Mouse (Mus musculus): ENCODE results near the gene Rnf146.
"Not testable (repeated sequence)": the region's sequence is repeated elsewhere in the genome, so short reads cannot be mapped to it uniquely, and the experiment has no call there.

Gene Rnf146

DNA sequence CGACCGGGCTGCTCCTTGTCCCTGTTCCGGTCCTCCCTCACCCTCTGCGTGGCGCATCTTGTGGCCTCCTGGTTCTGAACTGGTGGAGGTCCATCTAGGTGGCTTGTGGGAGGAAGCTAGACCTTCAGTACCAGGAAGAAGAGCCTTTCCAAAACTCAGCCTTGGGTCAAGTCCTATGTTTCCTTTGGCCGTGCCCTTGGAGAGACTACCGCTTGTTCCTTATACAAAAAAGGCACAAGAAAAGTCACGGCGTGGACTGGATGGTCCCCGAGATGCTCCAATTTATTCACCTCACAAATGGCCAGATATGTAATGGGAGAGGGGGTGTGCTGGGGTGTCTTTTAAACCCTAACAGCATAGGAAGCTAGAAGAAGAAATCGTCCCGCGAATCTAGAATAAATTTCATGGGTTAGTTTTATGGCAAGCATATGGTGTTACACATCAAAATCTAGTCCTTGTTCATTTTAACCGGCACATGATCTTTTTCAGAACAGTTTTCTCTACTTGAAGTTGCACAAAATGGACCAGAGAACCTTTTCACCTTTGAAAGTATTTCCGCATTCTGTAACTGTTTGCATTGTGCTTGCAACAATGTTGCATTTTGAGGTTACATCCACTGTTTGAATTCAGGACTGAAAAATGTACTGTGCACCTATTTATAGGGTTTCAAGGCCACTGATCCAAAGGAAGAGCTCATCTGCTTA lies at the start of gene Rnf146:
Rnf146 (minus strand) TSS at position 246 of the 704 bp plus-strand sequence.
- no peak for DNase-seq (ENCODE audit: low spot score in 2 of 2)

GRCm38 (mm10) chr10:29402656-29403268 lies 40.5 kb upstream of the Rnf146 start:
- no peak for DNase-seq (ENCODE audit: low spot score in 2 of 2)

GRCm38 (mm10) chr10:29394890-29395289 lies 32.6 kb upstream of the Rnf146 start:
- not testable (repeated sequence) for DNase-seq (ENCODE audit: low spot score in 2 of 2)

- DNase-seq (ENCODE audit: low spot score in 2 of 2) = no peak
Measured at GRCm38 (mm10) chr10:29381558-29381957, 19.3 kb upstream of the Rnf146 start.

DNA sequence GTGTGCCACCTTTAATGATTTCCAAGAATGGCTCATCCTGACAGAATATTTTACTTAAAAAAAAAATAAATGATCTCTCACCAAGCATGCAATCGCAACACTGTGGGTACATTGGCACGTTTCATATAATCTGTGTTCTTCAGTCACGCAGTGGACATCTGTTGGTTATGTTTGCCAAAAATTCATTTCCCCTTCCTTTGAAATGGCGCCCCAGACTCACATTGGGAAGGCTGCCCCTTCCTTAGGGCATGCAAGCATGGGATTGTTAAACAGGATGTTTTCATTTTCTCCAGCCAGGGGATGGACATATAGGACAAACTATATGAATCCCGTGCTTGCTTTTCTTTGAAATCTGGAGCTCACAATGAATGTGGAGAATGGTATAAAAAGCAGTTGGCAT lies 11.8 kb upstream of the Rnf146 start:
- no peak for DNase-seq (ENCODE audit: low spot score in 2 of 2)

- DNase-seq (ENCODE audit: low spot score in 2 of 2) = peak; percentile 87
Measured at GRCm38 (mm10) chr10:29361464-29362196, 612 bp downstream of the Rnf146 start.

GRCm38 (mm10) chr10:29361095-29361463 lies 1.2 kb downstream of the Rnf146 start:
- DNase-seq (ENCODE audit: low spot score in 2 of 2) = no peak

DNA sequence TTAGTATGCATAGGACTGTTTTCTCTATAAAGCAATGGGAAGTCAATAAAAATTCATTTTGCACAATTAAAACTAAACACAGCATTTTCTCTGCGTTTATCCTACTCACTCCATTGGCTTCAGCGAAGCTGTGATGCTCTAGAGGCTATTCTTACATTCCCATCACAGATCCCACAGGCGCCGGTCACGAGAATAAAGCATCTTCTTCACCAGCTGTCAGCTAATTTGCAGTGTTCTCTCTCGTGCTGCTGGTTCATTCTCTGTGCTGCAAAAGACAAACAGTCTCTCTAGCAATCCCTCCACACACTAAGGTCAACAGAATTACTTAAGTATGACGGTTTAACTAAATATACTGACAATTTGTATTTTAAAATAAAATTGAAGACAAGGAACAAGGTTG lies 8.1 kb downstream of the Rnf146 start:
- DNase-seq (ENCODE audit: low spot score in 2 of 2) = peak; percentile 34 to 76

GRCm38 (mm10) chr10:29352575-29352974 lies 9.7 kb downstream of the Rnf146 start:
- DNase-seq (ENCODE audit: low spot score in 2 of 2) = no peak

- no peak for DNase-seq (ENCODE audit: low spot score in 2 of 2)
Measured at GRCm38 (mm10) chr10:29351420-29351819, 10.8 kb downstream of the Rnf146 start.

- DNase-seq (ENCODE audit: low spot score in 2 of 2) = no peak
Measured at GRCm38 (mm10) chr10:29346638-29347037, 15.6 kb downstream of the Rnf146 start.

GRCm38 (mm10) chr10:29344232-29344631 lies 18.0 kb downstream of the Rnf146 start:
- peak; percentile 31 to 50 for DNase-seq (ENCODE audit: low spot score in 2 of 2)

- peak; percentile 58 to 81 for DNase-seq (ENCODE audit: low spot score in 2 of 2)
Measured at GRCm38 (mm10) chr10:29338355-29339056, 23.7 kb downstream of the Rnf146 start.

GRCm38 (mm10) chr10:29333836-29334235 lies 28.4 kb downstream of the Rnf146 start:
- no peak for DNase-seq (ENCODE audit: low spot score in 2 of 2)

DNA sequence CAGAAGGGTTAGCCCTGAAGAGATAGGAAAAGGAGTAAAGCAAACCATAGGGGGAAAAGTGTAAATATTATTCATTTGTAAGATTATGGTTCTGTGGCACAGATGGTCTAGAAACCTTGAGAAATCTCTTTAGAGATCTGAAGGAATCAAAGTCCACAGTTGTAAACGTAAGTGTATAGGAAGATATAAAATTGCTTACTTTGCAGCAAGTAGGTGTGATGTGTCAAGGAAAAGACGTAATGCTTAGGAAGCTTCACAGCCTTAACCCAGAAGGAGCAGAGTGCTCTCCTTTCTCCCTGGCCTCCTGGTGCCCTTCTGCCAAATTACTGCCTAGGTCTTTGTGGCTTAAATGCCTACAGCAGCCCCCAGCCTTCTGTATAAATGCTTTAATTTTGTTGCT lies 37.4 kb downstream of the Rnf146 start:
- DNase-seq (ENCODE audit: low spot score in 2 of 2) = no peak

DNA sequence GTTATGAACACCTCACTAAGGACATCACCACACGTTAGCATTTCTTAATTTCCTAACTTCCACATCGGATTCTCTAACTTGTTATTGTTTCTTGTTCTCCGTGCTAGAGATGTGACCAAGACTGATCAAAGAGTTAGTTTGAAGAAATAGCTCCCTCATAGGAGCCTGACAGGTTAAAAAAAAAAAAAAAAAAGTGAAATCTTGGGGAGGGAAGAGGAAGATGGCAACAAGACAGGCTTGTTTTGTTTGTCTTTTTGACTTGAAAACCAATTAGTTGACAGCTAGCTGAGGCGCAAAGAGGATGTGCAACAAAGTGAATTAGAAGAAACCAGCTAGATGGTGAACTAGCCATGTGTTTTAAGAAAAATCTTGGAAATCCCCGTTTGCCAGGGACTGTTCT lies 48.3 kb downstream of the Rnf146 start:
- DNase-seq (ENCODE audit: low spot score in 2 of 2) = no peak

- peak; percentile 82 to 88 for DNase-seq (ENCODE audit: low spot score in 2 of 2)
Measured at GRCm38 (mm10) chr10:29313064-29313638, 49.1 kb downstream of the Rnf146 start, which contains the start of gene Echdc1. Gene Echdc1, plus strand, starts transcription at chr10:29313166.

DNA sequence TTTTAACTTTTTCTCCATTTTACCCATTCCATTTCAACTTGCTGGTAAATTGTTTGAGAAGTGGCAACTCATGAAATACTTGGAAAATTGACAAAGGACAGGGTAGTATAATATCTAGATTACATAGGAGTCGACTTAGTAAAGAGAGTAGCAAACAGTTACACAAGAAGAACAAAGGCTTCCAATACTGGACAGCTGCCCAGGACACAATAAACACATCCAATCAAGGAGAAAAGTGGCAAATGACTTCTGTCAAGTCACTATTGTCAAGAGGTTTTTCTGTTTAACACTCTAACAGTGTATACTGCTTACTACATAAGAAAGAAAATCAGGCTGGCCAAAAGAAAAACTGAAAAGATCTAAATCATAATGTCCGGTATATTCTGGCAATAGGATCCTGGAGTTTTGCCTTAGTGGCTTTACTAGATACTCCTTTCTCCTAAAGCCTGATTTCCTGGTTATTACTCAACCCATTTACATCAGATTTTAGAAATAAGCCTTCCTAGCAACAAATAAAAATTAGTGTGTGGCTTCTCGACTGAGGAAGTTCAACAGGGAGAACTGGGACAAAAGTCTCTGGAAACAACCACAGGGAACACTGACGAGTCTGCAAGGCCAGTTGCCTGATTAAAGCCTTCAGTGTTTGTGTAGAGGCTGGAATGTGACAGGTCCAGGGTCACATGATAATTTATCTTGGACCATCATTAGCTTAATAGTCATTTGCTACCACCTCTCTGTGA lies 50.6 kb downstream of the Rnf146 start:
- no peak for DNase-seq (ENCODE audit: low spot score in 2 of 2)

DNA sequence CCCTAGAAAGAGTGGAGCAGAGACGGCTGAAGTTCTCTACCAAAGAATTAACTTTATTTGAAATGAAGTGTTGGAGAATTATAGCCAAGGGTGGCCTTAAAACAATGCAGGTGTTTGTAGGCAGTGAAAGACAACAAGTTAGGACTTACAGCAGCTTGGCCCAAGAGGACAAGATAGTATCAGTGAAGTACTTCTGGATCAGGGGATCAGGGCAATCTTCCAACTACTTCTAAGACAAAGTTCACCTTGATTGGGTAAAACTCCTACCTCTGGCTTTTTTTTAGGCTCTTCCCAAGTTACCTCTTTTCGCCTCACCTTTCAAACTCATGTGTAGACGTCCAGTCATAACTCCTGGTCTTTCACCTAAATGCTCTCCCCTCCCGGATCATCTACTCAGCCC lies 60.0 kb downstream of the Rnf146 start:
- no peak for DNase-seq (ENCODE audit: low spot score in 2 of 2)

Measured in frontal cortex, postnatal 36 days (tissue).